Mouse (Mus musculus): Measurements from ENCODE around the gene Tagap. TPM values are rescaled to one million over a fixed set of nuclear protein-coding genes. Genes with fewer than 3 reads are reported as not detected.
"Not testable (repeated sequence)": the region's sequence is repeated elsewhere in the genome, so short reads cannot be mapped to it uniquely, and the experiment has no call there.

The Tagap gene
- polyA plus RNA-seq, 1 experiment from 2014 or later = 0.92 TPM

DNA sequence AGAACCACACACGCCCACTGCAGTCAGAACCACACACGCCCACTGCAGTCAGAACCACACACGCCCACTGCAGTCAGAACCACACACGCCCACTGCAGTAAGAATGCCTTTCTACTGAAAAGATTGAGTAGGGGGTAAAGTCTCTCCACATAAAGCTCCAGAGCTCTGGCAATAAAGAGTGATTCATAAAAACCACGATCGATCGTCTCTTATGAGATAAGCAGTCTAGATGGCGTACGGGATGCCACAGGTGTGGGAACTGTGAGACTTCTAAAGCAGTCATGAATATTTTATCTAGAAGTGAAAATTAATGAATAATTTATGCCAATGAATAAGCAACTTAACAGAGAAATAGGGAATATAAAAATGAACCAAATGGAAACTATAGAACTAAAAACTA, 31.4 kb downstream of the Tagap start:
- not testable (repeated sequence) for H3K9me3 ChIP-seq (ENCODE audit: low read depth, low read length); H3K36me3 ChIP-seq (ENCODE audit: insufficient read depth); H3K4me2 ChIP-seq; H3K4me1 ChIP-seq (ENCODE audit: insufficient read depth); ATAC-seq (ENCODE audit: insufficient read depth); H3K27ac ChIP-seq (ENCODE audit: low read depth); H3K27me3 ChIP-seq (ENCODE audit: insufficient read depth, low read length); H3K4me3 ChIP-seq (ENCODE audit: low read depth, low read length); DNase-seq; H3K9ac ChIP-seq
- WGBS = 93% methylated on average over 8 of the region's 9 CpGs

DNA sequence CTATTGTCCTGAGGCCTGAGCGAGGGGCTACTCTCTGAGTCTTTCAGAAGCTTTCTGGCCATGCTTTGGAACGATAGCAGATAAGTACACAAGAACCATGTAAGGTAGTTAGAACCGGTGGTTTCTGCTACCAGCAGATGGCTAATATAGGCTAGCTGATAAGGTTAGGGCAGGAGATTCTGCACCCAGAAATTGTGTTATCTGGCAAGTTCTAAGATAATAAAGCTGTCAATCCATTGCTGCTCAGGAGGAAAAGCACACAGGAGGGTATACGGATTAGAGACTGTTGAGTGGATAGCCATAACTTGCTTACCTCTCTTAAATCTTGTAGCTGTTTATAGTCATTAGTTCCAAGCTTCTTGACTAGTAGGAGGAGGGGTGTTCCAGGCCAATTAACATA, 37.5 kb downstream of the Tagap start:
- not testable (repeated sequence) for DNase-seq; H3K36me3 ChIP-seq (ENCODE audit: insufficient read depth); H3K9me3 ChIP-seq (ENCODE audit: low read depth, low read length); H3K27ac ChIP-seq (ENCODE audit: low read depth); H3K4me2 ChIP-seq; H3K4me3 ChIP-seq (ENCODE audit: low read depth, low read length); H3K4me1 ChIP-seq (ENCODE audit: insufficient read depth); H3K9ac ChIP-seq; ATAC-seq (ENCODE audit: insufficient read depth); H3K27me3 ChIP-seq (ENCODE audit: insufficient read depth, low read length)
- 88% methylated on average over 4 of the region's 4 CpGs for WGBS

DNA sequence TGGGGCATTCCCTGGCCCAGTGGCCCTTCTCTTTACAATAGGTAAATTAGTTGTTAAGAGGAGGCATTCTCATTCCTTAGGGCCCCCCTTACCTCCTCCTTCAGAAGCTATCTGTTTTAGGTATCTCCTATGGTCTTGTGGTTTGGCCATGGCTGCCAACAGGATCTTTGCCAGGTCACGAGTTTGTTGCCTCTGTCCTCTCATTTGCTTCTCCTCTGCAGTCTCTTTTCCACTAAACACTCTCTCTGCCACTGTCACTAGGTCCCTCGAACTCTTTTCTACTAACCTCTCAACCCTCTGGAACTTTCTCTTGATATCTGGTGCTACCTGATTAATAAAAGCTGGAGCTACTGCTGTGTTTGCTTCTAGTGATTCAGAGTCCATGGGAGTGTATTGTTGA, 38.6 kb downstream of the Tagap start:
- not testable (repeated sequence) for H3K4me1 ChIP-seq (ENCODE audit: insufficient read depth); H3K27ac ChIP-seq (ENCODE audit: low read depth); H3K27me3 ChIP-seq (ENCODE audit: insufficient read depth, low read length); H3K9me3 ChIP-seq (ENCODE audit: low read depth, low read length); H3K4me3 ChIP-seq (ENCODE audit: low read depth, low read length); ATAC-seq (ENCODE audit: insufficient read depth); DNase-seq; H3K36me3 ChIP-seq (ENCODE audit: insufficient read depth); H3K9ac ChIP-seq; H3K4me2 ChIP-seq
- 71% methylated on average over 2 of the region's 2 CpGs for WGBS

DNA sequence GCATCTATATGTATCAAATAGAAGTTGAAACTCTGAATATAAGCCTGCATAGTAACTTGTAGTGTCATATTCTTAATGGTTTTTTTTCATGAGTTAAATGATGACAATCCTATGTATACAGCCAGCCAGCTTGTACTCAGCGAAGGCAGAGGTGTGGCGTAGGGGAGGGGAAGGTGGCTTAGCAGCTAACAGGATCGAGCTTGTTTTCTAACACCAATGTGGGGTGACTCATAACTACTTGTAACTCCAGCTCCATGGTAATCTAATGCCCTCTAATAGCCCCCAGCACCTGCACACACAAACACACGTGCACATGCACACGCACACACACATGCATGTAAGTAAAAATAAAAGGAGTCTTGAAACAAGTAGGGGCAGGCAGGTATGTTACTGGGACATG, 42.7 kb downstream of the Tagap start:
- H3K4me3 ChIP-seq (ENCODE audit: low read depth, low read length); DNase-seq; ATAC-seq (ENCODE audit: insufficient read depth); H3K9me3 ChIP-seq (ENCODE audit: low read depth, low read length); H3K36me3 ChIP-seq (ENCODE audit: insufficient read depth); H3K4me1 ChIP-seq (ENCODE audit: insufficient read depth); H3K4me2 ChIP-seq; H3K27me3 ChIP-seq (ENCODE audit: insufficient read depth, low read length); H3K27ac ChIP-seq (ENCODE audit: low read depth); H3K9ac ChIP-seq: not testable (repeated sequence)
- WGBS = 72% methylated on average over 3 of the region's 5 CpGs

DNA sequence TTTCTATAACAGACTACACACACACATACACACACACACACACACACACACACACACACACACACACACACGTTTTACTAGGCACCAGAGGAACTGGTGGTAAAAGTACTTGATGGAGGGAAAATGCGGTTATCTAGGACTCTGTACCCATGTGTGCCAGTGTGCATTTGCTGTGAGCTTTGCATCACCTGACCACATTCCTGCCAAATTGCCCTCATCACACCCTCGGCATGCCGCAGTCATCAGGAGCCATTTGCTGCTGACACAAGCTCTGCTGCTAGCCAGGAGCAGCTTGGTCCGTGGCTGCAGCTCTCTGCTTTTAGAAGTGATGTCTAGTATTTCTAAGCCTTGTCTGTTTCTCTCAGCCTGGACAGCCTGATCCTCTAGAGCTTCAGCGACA, 44.0 kb downstream of the Tagap start:
- H3K27me3 ChIP-seq (ENCODE audit: insufficient read depth, low read length); H3K9me3 ChIP-seq (ENCODE audit: low read depth, low read length); H3K36me3 ChIP-seq (ENCODE audit: insufficient read depth); H3K9ac ChIP-seq; H3K27ac ChIP-seq (ENCODE audit: low read depth); H3K4me1 ChIP-seq (ENCODE audit: insufficient read depth); ATAC-seq (ENCODE audit: insufficient read depth); H3K4me3 ChIP-seq (ENCODE audit: low read depth, low read length); DNase-seq; H3K4me2 ChIP-seq: not testable (repeated sequence)
- 38% methylated on average over 1 of the region's 6 CpGs for WGBS

DNA sequence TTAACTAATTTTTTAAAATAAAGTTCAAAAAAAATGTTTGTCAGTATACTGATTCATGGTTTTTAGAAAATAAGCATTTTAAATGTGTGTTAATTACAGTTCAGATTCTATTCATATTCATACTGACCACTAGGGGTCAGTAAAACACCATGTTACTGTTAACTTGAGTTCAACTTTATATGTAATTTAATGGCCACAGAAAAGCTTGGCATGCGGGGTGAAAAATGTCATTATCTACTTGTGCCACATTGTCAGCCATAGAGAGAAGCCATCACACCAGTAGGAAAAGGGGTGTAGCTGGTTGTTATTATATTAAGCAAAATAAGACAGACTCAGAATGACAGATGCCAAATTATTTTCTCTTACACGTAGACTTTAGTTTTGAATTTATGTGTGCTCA, 57.7 kb downstream of the Tagap start:
- DNase-seq; H3K27me3 ChIP-seq (ENCODE audit: insufficient read depth, low read length); H3K4me3 ChIP-seq (ENCODE audit: low read depth, low read length); ATAC-seq (ENCODE audit: insufficient read depth); H3K9me3 ChIP-seq (ENCODE audit: low read depth, low read length); H3K36me3 ChIP-seq (ENCODE audit: insufficient read depth); H3K9ac ChIP-seq; H3K4me2 ChIP-seq; H3K4me1 ChIP-seq (ENCODE audit: insufficient read depth); H3K27ac ChIP-seq (ENCODE audit: low read depth): not testable (repeated sequence)
- WGBS = 70% methylated on average over 1 of the region's 2 CpGs
- 0 out of 2 replicates have a peak, but pooled peaks have one; percentile 4 for TF ChIP-seq CTCF (IDR thresholded peaks at IDR 0.05; ENCODE audit: low read depth)

Other genes with a start within 250 kb of the Tagap start
- gene Fndc1, start 98.7 kb upstream of the Tagap start, polyA plus RNA-seq (2014; fragmentation: Nextera tagmentation; extraction: Ambion mirVana) = 33.5 and 37.0 TPM in 2 replicates
- 48.2 and 51.2 TPM in 2 replicates for gene Rsph3a, start 19.6 kb downstream of the Tagap start, polyA plus RNA-seq (2014; fragmentation: Nextera tagmentation; extraction: Ambion mirVana)
- gene Gm49673, start 221.8 kb downstream of the Tagap start, polyA plus RNA-seq (2014; fragmentation: Nextera tagmentation; extraction: Ambion mirVana) = not detected in 2 replicates
- 28.4 and 32.2 TPM in 2 replicates for gene Rnaset2a, start 222.1 kb downstream of the Tagap start, polyA plus RNA-seq (2014; fragmentation: Nextera tagmentation; extraction: Ambion mirVana)
- 39.4 and 40.7 TPM in 2 replicates for gene Fgfr1op, start 239.5 kb downstream of the Tagap start, polyA plus RNA-seq (2014; fragmentation: Nextera tagmentation; extraction: Ambion mirVana)

Data from lung, embryonic 14.5 days (tissue).